Mouse (Mus musculus): ENCODE measurements around the gene Cenpn.

The Cenpn gene

DNA sequence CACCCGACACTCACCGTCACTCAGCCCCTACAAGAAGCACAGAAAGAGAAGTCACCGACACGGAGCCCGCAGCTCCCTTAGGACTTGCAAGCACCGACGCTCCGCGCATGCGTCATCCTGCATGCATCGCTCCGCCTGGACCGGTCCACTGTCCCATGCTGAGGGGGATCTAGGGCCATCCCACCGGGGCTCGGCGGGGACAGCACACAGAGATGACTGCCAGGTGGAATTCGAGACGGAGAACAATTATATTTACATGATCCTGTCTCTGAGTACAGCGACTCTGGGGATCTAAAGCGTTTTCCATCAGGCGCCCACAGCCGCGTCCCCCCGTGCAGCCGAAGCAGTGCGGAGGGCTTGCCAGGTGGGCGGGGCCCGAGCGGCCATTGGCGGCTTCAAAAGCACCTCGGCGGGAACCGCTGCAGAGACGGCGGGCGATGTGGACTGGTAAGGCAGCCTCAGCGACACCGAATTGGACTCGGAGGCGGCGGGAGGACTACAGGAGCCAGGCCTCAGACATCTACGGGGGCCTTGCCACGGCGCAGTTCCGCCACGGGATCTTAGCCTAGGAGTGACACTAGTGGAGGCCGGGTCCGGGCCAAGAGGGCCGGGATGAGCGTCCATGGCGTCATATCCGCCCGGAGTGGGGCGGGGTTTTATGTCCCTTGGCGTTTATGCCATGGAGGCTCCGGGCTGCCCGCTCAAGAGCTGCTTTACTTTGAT is at the start of gene Cenpn, which contains the start of gene Cmc2:
Gene Cenpn (plus strand): TSS at position 394 of the 723 bp plus-strand sequence.
Gene Cmc2 (minus strand): TSS at position 119 of the 723 bp plus-strand sequence.
- peak; percentile 98 for DNase-seq

DNA sequence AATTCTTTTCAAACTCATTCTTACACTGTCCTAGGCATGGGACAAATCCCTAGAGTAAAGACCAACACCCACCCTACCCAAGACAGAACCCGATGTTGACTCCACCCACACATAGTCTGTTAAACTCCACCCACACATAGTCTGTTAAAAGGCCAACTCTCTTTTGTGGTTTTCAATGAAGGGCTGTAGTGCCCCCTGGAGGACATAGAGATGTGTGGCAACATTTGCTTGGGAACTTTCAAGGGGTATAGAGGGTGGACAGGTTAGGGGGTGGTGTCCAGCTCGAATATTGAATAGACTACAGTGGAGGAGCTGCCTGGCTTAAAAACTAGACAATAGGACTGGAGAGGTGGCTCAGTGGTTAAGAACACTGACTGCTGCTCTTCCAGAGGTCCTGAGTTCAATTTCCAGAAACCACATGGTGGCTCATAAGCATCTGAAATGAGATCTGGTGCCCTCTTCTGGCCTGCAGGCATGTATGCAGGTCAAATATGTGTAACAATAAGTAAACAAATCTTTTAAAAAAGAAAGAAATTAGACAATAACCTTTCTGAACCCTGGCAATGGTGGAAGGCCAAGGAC is 48.7 kb upstream of the Cenpn start:
- DNase-seq = peak; percentile 34

DNA sequence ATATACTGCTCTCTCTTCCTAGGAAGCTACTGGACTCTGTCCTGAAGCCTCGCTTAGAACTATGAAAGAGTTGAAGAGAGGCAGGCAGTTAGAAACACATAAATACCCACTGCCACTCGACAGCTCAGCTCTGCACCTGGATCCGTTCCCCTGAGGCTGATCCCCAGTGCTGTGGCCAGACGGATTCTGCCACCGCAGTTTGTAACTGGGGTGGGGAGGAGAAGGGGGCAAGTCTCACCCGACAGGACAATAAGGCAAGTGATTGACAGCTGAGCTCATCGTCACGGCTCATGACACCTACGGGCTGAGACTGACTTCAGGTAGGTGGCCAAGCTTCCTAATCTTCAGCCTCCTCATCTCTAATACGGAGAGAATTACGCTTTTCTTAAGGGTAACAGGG is 47.9 kb upstream of the Cenpn start:
- no peak for DNase-seq

DNA sequence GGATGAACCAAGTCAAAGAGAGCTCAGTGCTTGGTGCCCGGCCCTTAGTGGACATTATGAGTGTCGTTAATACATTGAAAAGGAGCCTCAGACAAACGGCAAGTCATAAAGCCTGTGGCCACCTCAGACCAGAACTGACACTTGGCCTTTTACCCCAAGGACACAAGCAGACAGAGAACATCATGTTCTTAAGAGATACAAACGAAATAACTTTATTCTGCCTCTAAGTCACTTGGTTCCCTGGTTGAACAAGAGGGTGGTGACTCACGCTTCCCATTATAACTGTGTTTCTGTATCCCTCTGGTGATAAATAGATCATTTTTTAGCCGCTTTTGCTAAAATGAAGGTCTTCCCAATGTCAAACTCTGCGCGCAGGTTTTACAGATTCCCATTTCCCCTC is 47.5 kb upstream of the Cenpn start:
- DNase-seq = no peak

DNA sequence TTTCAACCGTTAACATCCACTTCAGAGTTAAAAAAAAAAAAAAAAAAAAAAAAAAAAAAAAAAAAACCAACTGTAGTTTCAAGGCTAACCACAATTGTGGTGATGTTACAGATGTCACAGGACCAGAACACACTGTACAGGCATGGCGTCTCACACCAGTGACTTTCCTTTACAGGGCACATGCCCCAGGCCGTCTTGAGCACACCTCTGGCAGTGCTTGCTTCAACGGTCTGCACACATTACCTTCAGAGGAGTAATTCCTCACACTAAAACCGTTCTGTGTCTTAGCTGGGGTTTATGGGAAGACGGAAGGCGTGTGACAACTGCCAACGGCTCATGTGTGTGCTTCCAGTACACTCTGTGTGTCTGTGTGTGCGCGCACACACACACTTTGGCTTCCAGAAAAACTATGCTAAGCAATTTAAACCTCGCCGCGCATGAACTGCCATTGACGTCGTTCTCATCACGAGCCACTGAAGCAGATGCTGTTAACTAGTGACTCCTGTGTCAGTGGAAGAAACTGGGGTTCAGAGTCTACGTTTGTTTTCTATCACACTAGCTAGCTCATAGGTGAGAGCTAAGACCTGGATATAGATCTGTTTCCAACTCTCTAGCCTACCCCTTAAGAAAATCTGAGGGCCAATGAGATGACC is 45.6 kb upstream of the Cenpn start:
- no peak for DNase-seq

DNA sequence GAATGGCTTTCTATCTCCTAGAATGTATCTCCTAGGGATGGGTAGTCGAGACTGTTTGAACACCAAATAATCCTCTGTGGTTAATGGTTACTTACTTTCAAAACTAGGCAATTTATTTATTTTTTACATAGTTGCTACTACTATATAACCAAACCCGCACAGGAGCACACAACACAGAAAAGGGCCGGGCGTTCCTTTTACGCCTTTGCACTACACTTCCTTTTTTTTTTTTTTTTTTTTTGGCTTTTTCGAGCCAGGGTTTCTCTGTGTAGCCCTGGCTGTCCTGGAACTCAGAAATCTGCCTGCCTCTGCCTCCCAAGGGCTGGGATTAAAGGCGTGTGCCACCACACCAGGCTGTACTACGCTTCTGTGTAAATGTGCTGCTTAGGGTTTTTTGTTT is 40.1 kb upstream of the Cenpn start:
- DNase-seq = no peak

DNA sequence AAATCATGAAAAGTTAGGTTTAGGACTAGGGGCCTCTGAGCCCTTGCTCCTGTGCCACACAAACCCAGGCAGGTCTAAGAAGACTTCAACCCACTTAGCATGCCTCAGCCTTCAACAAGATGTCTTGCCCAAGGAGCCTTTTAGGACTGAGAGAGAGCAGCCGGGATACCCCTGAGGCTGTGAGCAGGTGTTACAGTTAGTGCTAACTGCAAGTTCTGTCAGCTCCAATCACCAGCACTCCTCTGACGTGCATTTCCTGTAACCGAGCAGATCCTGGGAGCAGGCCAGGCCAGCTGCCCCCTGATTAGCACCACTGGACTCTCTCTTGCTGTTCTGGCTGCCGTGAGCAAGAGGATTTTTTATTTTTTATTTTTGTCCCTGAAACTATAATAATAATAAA is 33.7 kb upstream of the Cenpn start:
- DNase-seq = no peak

DNA sequence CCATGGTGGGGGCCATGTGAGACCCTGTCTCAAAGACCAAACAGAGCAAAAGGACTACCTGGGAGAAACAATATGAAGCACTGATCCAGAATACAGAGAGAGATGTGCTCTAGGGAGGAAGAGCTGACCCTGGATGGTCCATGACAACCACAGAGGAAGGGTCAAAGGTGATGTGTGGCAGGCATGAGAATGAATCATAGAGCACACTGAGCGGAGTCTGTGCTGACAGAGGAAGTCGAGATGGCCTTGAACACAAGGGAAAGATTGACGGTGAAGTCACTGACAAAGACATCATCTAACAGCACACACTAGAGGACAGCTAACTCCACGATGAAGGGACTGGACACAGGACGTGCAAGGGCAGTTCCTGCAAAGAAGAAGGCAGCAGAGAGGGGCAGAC is 30.1 kb upstream of the Cenpn start:
- no peak for DNase-seq

DNA sequence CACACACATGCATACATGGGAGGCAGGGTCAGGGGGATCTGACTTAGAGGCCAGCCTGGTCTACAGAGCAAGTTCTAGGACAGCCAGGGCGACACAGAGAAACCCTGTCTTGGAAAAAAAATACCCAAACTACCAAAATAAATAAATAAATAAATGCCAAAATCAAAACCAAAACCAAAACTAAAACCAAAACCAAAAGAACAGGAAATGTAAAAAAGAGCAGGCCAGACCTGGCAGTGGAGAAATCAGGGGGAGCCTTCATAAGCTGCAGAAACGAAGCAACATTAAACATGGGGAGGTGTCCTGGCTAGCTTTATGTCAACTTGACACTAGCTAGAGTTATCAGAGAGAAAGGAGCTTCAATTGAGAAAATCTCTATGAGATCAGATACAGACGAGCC is 29.4 kb upstream of the Cenpn start:
- DNase-seq = no peak

DNA sequence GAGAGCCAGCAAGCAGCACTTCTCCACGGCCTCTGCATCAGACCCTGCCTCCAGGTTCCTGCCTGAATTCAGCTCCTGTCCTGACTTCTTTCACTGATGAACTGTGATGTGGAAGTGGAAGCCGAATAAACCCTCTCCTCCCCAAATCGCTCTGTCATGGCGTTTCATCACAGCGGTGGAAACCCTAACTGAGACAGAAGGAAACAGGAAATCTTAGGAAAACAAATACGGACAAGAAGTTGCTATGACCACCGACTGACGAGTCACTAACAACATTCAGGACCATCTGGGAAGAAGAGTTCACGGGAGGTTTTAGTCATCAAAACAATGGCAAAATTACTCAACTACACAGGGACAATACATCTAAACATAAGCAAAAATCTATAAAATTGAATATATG is 28.9 kb upstream of the Cenpn start:
- DNase-seq = no peak

DNA sequence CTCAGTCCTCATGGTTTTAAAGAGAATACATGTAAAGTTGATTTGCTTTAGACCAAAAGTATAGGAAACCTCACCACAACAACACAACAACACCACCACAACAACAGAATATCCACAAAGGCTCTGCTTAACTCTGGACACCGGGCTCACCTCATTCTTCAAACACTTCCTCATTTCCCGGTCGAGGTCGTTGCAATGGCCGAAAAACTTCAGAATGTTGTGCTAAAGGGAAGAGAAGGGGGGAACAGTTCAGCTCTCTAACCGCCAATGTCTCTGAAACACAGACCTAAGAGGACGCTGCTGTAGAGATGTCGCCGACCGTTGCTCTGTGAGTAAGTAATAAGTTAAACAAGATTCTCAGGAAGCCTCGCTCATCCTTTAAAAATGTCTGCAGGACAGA is 27.6 kb upstream of the Cenpn start:
- DNase-seq = no peak

DNA sequence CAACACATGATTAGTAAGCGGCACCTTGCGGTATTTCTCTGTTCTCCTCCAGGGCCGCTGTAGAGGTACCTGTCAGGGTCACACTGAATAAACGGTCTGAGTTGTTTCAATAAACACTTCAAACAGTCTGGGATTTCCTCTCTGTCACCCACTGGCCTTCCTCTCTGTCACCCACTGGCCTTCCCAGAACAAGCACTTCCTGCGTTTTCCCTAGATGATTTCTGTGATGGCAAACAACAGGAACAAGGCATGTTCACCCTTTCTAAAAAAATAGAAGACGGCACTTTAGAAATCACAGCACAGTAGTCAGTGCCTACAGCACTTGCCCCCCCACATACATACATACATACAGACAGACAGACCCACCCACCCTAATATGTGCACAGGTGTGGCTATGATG is 26.0 kb upstream of the Cenpn start:
- DNase-seq = no peak

DNA sequence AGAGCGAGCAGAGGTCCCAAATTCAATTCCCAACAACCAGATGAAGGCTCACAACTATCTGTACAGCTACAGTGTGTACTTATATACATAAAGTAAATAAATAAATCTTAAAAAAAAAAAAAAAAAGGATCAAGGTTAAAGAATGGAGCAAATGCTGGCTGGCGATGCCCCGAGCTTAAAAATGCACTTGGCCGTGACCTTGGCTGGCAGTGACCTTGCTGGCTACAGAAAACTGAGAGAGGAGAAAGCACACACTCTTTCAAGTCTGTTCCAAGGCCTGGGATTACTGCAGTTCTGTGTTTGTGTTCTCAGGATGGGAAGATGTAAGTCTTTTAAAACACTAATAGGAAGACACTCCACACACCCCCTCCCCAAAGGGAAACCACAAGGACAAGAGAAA is 16.8 kb upstream of the Cenpn start:
- no peak for DNase-seq

DNA sequence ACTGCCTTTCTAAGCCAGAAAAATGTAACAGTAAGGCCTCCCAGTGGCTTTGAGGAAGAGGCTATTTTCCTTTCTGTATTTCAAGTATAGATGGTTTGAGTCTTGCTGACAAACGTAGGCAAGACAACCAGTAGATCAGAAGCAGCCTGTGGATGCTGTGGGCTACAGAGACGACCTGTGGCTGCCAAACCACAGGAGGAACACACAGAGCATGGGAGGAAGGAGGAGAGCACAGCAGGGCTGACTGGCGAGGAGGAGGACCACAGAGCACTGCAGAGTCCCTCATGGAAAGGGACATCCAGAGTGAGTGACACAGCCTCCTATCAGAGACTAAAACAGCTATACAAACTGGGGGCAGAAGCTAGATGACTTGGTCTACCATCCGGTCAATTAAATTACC is 16.3 kb upstream of the Cenpn start:
- DNase-seq = no peak

DNA sequence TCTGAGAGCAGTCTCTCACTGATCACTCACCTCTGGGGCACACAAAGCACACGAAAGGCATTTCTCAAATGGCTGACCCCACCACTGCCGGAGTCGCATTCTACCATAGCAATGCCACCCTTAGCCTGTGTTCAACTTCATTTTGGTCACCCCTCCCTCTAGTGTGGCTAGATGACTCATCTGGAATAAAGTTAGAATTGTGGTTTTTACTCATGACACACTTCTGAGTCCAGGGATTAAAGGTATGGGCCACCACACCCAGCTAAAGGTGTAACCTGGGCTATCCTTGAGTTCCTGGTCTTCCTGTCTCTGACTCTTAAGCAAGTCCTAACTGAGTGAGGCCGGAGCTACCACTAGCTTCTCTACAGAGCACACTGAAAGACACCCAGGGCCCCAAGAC is 15.7 kb upstream of the Cenpn start:
- DNase-seq = no peak

DNA sequence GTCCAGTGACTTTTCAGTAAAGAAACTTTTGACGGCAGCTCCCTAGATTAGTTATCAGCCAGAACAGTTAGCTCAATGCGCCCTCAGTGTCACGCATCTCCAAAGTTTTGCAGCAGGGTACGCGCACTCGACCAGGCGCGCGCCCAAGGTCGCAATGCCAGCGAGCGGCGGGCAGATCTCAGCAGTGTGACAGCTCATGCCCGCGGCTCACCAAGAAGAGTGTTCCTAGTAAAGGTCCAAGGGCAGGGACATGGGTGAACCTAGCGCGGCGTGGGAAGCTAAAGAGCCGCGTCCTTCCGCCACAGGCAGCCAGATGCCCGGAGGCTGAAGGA is 559 bp upstream of the Cenpn start:
- no peak for DNase-seq

DNA sequence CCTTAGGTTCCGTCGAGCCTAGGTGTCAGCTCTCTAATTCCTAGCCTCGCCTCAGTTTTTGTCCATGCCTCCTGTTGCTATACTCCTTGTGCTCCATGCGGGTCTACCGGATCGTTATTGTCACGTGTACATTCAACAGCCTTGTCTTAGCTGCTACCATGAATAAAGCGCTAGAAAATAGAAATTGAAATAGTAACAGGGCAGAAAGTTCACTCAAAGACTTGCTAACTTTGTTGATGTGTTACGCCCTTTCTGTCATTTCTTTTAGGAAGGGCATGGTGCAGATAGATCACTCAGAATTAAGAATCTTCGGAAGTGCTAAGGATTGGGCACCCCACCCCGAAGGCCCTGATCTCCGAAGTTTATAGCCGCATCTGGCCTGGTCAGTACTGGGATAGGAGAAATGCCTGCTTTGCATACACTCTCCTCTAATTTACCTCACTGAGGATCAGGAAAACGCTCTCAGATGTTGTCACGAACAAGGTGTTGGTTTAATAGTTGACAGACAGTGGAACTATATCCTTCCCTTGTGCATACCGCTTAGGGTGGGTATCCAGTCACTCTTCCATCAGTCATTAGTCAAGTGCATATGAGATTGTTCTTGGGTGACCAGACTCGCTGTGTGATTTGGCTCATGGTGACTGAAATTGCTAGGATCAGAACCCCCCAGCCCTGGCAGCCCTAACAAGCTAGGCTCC is 679 bp downstream of the Cenpn start:
- DNase-seq = no peak

DNA sequence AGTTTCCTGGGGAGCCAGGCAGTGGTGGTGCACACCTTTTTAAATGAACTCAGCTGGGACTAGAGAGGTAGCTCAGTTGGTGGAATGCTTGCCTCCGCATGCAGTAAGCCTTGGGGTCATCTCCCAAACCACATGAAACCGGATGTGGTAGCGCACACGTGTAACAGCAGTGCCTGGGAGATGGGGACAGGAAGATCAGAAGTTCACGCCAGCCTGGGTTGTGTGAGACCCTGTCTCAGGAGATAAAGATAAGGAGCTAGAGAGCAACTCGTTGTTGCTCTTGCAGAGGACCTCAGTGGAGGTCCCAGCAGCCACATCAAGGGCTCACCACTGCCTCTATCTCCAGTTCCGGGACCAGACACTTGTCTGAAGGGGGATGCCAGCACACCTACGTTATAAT is 2.0 kb downstream of the Cenpn start:
- no peak for DNase-seq

DNA sequence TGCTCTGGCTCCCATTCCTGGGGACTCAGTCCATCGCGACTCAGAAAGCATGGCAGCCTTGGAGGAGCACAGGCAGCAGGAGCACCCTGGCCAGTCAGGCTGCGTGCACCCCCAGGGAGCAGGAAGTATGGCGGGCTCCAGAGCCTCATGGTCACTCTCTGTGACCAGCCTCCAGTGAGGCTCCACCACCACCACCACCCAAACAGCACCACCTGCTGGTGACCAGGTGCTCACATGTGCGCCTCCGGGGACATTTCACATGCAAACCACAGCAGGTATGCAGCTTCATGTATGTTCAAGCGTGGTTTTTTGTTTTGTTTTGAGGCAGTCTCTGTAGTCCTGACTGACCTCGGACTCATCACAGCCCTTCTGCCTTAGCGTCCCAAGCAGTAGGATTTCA is 6.3 kb downstream of the Cenpn start:
- DNase-seq = peak; percentile 54

DNA sequence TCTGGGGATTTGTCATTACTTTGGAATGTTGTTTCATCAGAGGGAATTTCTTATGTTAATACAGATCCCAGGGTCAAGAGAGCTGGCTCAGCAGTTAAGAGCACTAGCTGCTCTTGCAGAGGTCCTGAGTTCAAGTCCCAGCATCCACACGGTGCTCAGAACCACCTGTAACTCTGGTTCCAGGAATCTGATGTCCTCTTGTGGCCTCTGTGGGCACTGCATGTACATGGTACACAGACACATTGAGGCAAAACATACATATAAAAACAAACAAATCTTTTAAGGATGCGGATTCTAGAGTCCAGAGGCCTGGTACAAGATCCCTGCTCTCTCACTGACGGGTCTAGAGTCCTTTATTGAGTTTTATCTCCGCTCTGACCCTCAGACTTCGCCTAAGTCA is 7.1 kb downstream of the Cenpn start:
- DNase-seq = no peak

DNA sequence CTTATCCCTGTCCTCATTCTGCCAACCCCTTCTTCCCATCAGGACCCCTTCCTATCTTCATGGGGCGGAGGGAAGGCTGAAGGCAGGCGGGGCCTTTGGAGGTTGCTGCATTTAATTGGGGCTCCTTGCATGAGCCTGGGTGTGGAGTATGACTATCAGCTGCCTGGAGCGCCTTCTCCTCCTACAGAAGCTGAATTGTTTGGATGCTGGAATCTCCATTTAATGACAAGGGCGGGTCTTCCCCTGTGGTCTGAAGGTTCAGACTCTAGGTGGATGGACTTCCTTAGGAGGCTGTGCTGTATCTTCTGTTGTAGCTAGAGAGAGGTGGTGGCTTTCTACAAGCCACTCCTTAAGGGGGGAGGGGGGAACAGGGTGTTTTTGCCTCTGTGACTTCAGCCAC is 13.4 kb downstream of the Cenpn start:
- no peak for DNase-seq

DNA sequence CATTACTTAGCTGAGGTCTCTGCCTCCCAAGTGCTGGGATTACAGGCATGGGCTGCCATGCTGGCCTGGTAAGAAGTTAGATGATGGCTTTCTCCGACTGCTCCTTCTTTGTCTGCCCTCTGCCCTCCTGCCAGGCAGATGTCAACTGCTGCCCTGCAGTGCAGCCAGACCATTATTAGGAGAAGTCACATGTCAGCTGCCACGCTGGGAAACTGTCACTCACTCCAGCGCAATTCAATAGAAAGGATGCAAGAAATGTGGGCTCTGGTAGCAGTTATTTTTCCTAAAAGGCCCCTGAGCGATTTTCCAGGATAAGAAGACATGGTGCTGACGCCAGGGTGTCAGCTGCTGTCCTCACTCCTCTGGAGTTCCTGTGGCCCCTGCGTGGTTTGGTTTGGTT is 14.0 kb downstream of the Cenpn start:
- DNase-seq = no peak

DNA sequence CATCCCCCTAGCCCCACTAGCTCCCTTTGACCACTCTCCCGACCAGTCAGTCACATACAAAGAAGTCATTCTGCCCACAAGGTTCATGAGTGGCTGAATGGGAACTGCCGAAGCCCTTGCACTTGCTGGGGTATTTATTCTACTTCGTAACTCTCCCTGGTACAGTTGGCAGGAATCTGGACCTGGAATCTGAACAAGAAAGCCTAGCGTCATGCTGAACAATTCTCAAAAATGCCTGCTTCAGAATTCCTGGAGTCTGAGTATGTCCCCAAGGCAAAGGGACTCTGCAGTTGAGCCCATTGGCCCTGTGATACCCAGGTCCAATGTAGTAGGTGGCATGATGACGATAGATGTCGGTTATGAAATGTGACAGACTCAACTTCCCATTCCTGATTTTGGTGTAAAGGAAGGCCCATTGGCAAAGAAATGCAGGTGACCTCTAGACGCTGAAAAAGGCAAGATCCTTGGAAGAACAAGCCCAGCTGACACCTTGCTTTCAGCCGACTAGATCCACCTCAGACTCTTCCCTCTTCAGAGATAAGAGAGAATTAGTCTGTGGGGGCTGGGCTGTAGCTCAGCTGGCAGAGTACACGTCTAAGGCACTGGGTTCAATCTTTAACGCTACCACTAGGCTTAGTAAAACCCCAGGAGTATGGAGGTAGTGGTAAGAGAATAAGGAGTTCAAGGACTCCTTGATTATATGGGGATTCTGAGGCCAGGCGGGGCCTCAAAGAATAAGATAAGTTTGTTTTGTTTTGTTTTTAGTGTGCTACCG is 20.9 kb downstream of the Cenpn start:
- DNase-seq = no peak

Data from embryo, embryonic 11 days (tissue).